Mouse (Mus musculus) CD4-positive naive resting alpha-beta T cell, adult 76 days (primary cell): ENCODE data around the gene Rcbtb2. TPM values are rescaled to one million over a fixed set of nuclear protein-coding genes. Genes with fewer than 3 reads are reported as not detected.

Experiments
- total RNA-seq: library from RNA; stranded (reverse); gene quantifications from one replicate; pipeline ENCODE4 v1.2.4, GENCODE M21; 2023

Gene Rcbtb2
- 39.7 TPM for total RNA-seq

GRCm38 (mm10) chr14:73122923-73123278 lies at the start of gene Rcbtb2:
TSS of gene Rcbtb2 (plus strand) at chr14:73123037.

GRCm38 (mm10) chr14:73237848-73238321 lies 115.0 kb downstream of the Rcbtb2 start, which contains the start of gene Lpar6:
TSS of gene Lpar6 (plus strand) at chr14:73237895.

Other genes starting within 250 kb of the Rcbtb2 start
- gene Cysltr2, start 73.9 kb upstream of the Rcbtb2 start, total RNA-seq, result 2.1 TPM
- gene Lpar6, start 114.9 kb downstream of the Rcbtb2 start, total RNA-seq, result 7.4 TPM
- gene Rb1, start 202.8 kb downstream of the Rcbtb2 start, total RNA-seq, result 68.3 TPM